Mouse (Mus musculus): ENCODE data around the gene Farp1. TPM values are rescaled to one million over a fixed set of nuclear protein-coding genes. Genes with fewer than 3 reads are reported as not detected.

Farp1 gene
- polyA plus RNA-seq, 1 experiment, result 28.8 TPM

GRCm38 (mm10) chr14:121215817-121216216 is 180.8 kb downstream of the Farp1 start:
- no peaks in the 10 kb centered on the region for H3K4me1 ChIP-seq (ENCODE audit: control insufficient read depth, insufficient read depth, low read length)
- H3K36me3 ChIP-seq (ENCODE audit: control insufficient read depth, insufficient read depth, low read length), result no peaks in the 10 kb centered on the region
- H3K4me3 ChIP-seq (ENCODE audit: insufficient read depth, low read depth, low read length), result no peak overlapping the region
- no peaks in the 10 kb centered on the region for H3K27me3 ChIP-seq (replicated peaks; ENCODE audit: control insufficient read depth, insufficient read depth, low read length)
- no peak for DNase-seq
- H3K27ac ChIP-seq (ENCODE audit: insufficient read depth, low read depth, low read length), result peak overlapping the region; percentile 48
- TF ChIP-seq POLR2A (IDR thresholded peaks at IDR 0.05; ENCODE audit: low read depth, low read length) (no peak), CTCF (conservative IDR thresholded peaks at IDR 0.05; ENCODE audit: insufficient read depth, insufficient read length, low read depth, low read length) (no peak)
- 51% methylated on average over 5 of the region's 5 CpGs for WGBS

GRCm38 (mm10) chr14:121216672-121217071 is 181.7 kb downstream of the Farp1 start:
- H3K27ac ChIP-seq (ENCODE audit: insufficient read depth, low read depth, low read length), result no peak overlapping the region
- H3K4me1 ChIP-seq (ENCODE audit: control insufficient read depth, insufficient read depth, low read length), result no peaks in the 10 kb centered on the region
- DNase-seq, result no peak
- WGBS, result 66% methylated on average over 6 of the region's 6 CpGs
- H3K4me3 ChIP-seq (ENCODE audit: insufficient read depth, low read depth, low read length), result no peak overlapping the region
- TF ChIP-seq CTCF (conservative IDR thresholded peaks at IDR 0.05; ENCODE audit: insufficient read depth, insufficient read length, low read depth, low read length), result no peak
- no peak for TF ChIP-seq POLR2A (IDR thresholded peaks at IDR 0.05; ENCODE audit: low read depth, low read length)
- H3K27me3 ChIP-seq (replicated peaks; ENCODE audit: control insufficient read depth, insufficient read depth, low read length), result no peaks in the 10 kb centered on the region
- H3K36me3 ChIP-seq (ENCODE audit: control insufficient read depth, insufficient read depth, low read length), result no peaks in the 10 kb centered on the region

GRCm38 (mm10) chr14:121218620-121219019 is 183.6 kb downstream of the Farp1 start:
- 86% methylated on average over 7 of the region's 7 CpGs for WGBS
- H3K27ac ChIP-seq (ENCODE audit: insufficient read depth, low read depth, low read length), result no peak overlapping the region
- no peaks in the 10 kb centered on the region for H3K4me1 ChIP-seq (ENCODE audit: control insufficient read depth, insufficient read depth, low read length)
- DNase-seq, result no peak
- H3K4me3 ChIP-seq (ENCODE audit: insufficient read depth, low read depth, low read length), result no peak overlapping the region
- no peaks in the 10 kb centered on the region for H3K27me3 ChIP-seq (replicated peaks; ENCODE audit: control insufficient read depth, insufficient read depth, low read length)
- TF ChIP-seq POLR2A (IDR thresholded peaks at IDR 0.05; ENCODE audit: low read depth, low read length), result no peak
- peak; percentile 42 for TF ChIP-seq CTCF (conservative IDR thresholded peaks at IDR 0.05; ENCODE audit: insufficient read depth, insufficient read length, low read depth, low read length)
- 0 out of 2 replicates have a peak, but pooled peaks cover 1% of the 10 kb centered on the region for H3K36me3 ChIP-seq (ENCODE audit: control insufficient read depth, insufficient read depth, low read length)

DNA sequence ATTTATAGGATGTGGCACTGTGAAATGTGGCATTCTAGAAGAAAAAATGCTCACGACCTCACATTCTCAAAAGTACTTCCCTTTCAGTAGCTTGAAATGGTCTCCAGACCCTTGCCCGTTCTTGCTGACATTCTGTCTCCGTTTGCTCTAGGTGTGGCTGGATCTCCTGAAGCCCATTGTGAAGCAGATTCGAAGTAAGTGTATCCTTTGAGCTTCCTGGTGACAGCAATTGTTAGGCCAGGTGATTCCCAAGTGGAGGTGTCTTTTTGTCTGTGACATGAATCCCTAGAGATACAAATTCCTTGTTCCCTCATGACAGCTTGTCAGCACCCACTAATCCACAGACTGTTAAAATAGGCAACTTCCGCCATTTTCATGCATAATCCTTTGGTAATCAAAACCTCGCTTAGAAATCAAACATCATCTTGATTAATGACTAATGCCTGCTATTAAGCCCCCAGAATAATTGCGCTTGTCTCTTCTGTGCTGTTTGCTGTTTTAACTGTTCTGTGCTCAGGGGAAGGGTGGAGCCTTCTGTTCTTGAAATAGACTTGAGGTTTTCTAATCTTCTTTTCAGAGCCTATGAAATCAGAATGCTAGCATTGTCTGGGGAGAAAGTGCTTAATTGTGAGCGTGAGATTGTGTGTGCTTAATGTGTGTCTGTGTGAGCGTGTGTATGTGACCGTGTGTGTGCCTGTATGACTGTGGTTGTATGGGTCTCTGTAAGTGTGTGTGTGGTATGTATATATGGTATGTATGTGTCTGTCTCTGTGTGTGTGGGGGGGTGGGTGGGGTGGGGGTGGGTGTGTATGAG is 184.4 kb downstream of the Farp1 start:
- TF ChIP-seq CTCF (conservative IDR thresholded peaks at IDR 0.05; ENCODE audit: insufficient read depth, insufficient read length, low read depth, low read length) (no peak), POLR2A (IDR thresholded peaks at IDR 0.05; ENCODE audit: low read depth, low read length) (no peak)

GRCm38 (mm10) chr14:121220040-121220322 is 185.0 kb downstream of the Farp1 start:
- Histone ChIP-seq H3K27me3 (replicated peaks; ENCODE audit: control insufficient read depth, insufficient read depth, low read length) (no peaks in the 10 kb centered on the region), H3K36me3 (ENCODE audit: control insufficient read depth, insufficient read depth, low read length) (0 out of 2 replicates have a peak, but pooled peaks cover 1% of the 10 kb centered on the region), H3K27ac (ENCODE audit: insufficient read depth, low read depth, low read length) (no peak overlapping the region), H3K4me1 (ENCODE audit: control insufficient read depth, insufficient read depth, low read length) (no peaks in the 10 kb centered on the region), H3K4me3 (ENCODE audit: insufficient read depth, low read depth, low read length) (no peak overlapping the region)
- TF ChIP-seq POLR2A (IDR thresholded peaks at IDR 0.05; ENCODE audit: low read depth, low read length), result no peak
- no peak for TF ChIP-seq CTCF (conservative IDR thresholded peaks at IDR 0.05; ENCODE audit: insufficient read depth, insufficient read length, low read depth, low read length)
- no peak for DNase-seq
- 97% methylated on average over 1 of the region's 1 CpGs for WGBS

More for the DNA sequence above, 184.4 kb downstream of the Farp1 start:
- no peaks in the 10 kb centered on the region for H3K27me3 ChIP-seq (replicated peaks; ENCODE audit: control insufficient read depth, insufficient read depth, low read length)
- WGBS, result 87% methylated on average over 10 of the region's 10 CpGs
- H3K4me1 ChIP-seq (ENCODE audit: control insufficient read depth, insufficient read depth, low read length), result no peaks in the 10 kb centered on the region
- no peak overlapping the region for H3K27ac ChIP-seq (ENCODE audit: insufficient read depth, low read depth, low read length)
- no peak for DNase-seq
- 0 out of 2 replicates have a peak, but pooled peaks cover 1% of the 10 kb centered on the region for H3K36me3 ChIP-seq (ENCODE audit: control insufficient read depth, insufficient read depth, low read length)
- no peak overlapping the region for H3K4me3 ChIP-seq (ENCODE audit: insufficient read depth, low read depth, low read length)

- DNase-seq, result peak; percentile 76
Observed at GRCm38 (mm10) chr14:121220723-121221122, 185.7 kb downstream of the Farp1 start.

GRCm38 (mm10) chr14:121225804-121226203 is 190.8 kb downstream of the Farp1 start:
- TF ChIP-seq POLR2A (IDR thresholded peaks at IDR 0.05; ENCODE audit: low read depth, low read length) (no peak), CTCF (conservative IDR thresholded peaks at IDR 0.05; ENCODE audit: insufficient read depth, insufficient read length, low read depth, low read length) (no peak)
- H3K4me1 ChIP-seq (ENCODE audit: control insufficient read depth, insufficient read depth, low read length), result no peaks in the 10 kb centered on the region
- no peaks in the 10 kb centered on the region for H3K27me3 ChIP-seq (replicated peaks; ENCODE audit: control insufficient read depth, insufficient read depth, low read length)
- H3K4me3 ChIP-seq (ENCODE audit: insufficient read depth, low read depth, low read length), result no peak overlapping the region
- DNase-seq, result peak; percentile 25
- no peak overlapping the region for H3K27ac ChIP-seq (ENCODE audit: insufficient read depth, low read depth, low read length)
- WGBS, result 53% methylated on average over 11 of the region's 11 CpGs
- H3K36me3 ChIP-seq (ENCODE audit: control insufficient read depth, insufficient read depth, low read length), result 0 out of 2 replicates have a peak, but pooled peaks cover 1% of the 10 kb centered on the region

More at GRCm38 (mm10) chr14:121220723-121221122, 185.7 kb downstream of the Farp1 start:
- no peaks in the 10 kb centered on the region for H3K4me1 ChIP-seq (ENCODE audit: control insufficient read depth, insufficient read depth, low read length)
- no peaks in the 10 kb centered on the region for H3K27me3 ChIP-seq (replicated peaks; ENCODE audit: control insufficient read depth, insufficient read depth, low read length)
- no peak for TF ChIP-seq POLR2A (IDR thresholded peaks at IDR 0.05; ENCODE audit: low read depth, low read length)
- TF ChIP-seq CTCF (conservative IDR thresholded peaks at IDR 0.05; ENCODE audit: insufficient read depth, insufficient read length, low read depth, low read length), result peak; percentile 72
- no peak overlapping the region for H3K27ac ChIP-seq (ENCODE audit: insufficient read depth, low read depth, low read length)
- 73% methylated on average over 5 of the region's 5 CpGs for WGBS
- H3K36me3 ChIP-seq (ENCODE audit: control insufficient read depth, insufficient read depth, low read length), result 0 out of 2 replicates have a peak, but pooled peaks cover 1% of the 10 kb centered on the region
- no peak overlapping the region for H3K4me3 ChIP-seq (ENCODE audit: insufficient read depth, low read depth, low read length)
